Mouse (Mus musculus): Measurements from ENCODE around the gene Spef2.

DNA sequence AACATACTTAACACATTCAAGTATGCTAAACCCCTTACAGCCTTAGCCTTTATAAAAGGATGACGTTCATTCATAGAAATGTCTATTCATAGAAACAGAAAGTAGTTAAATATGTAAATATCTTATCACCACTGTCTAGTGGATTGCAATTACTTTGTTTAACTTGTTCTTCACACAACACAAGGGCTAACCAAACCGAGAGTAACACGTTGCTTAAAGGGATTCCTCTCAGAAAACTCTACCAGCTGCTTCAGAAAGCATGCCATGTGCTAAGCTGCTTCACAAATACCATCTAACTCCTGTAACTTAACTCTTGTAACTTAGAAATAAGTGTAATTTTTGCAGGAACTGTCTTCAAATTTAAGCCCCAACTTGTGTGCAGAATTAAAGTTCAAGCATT, 35.0 kb downstream of the Spef2 start:
- TF ChIP-seq EP300 (IDR thresholded peaks at IDR 0.05; ENCODE audit: low read depth) (no peak), CTCF (IDR thresholded peaks at IDR 0.05; ENCODE audit: low read depth) (no peak)

Data from liver, embryonic 14.5 days (tissue).